Mouse (Mus musculus) embryonic facial prominence, embryonic 13.5 days (tissue): ENCODE results near the gene Helz. TPM values are rescaled to one million over a fixed set of nuclear protein-coding genes. Genes with fewer than 3 reads are reported as not detected.
"Not testable (repeated sequence)": the region's sequence is repeated elsewhere in the genome, so short reads cannot be mapped to it uniquely, and the experiment has no call there.

Experiments
- ATAC-seq: fragments of 200-750 bp; cut with Nextera tagmentation; 2 replicates; pipeline ENCODE4 v1.8.0; 2017; ENCODE audit warnings: low read depth; ENCODE audit not compliant: insufficient number of reproducible peaks, insufficient read depth, low FRiP score, low TSS enrichment
- H3K27ac ChIP-seq: fragments of 300-500 bp; sonication (generic); 2 replicates; pipeline ENCODE4 v1.5.1; 2015; ENCODE audit warnings: moderate library complexity, mild to moderate bottlenecking, inconsistent platforms
- H3K27me3 ChIP-seq: fragments of 300-500 bp; sonication (generic); 2 replicates; pipeline ENCODE4 v1.6.1; 2015; ENCODE audit warnings: mild to moderate bottlenecking, inconsistent platforms
- H3K36me3 ChIP-seq: fragments of 300-500 bp; sonication (generic); 2 replicates; pipeline ENCODE4 v1.6.1; 2015; ENCODE audit warnings: mild to moderate bottlenecking, inconsistent platforms
- H3K4me1 ChIP-seq: fragments of 300-500 bp; sonication (generic); 2 replicates; pipeline ENCODE4 v1.6.1; 2015; ENCODE audit warnings: inconsistent platforms
- H3K4me2 ChIP-seq: fragments of 300-500 bp; sonication (generic); 2 replicates; pipeline ENCODE4 v1.6.1; 2015; ENCODE audit warnings: moderate library complexity, mild to moderate bottlenecking, inconsistent platforms
- H3K4me3 ChIP-seq: fragments of 300-500 bp; sonication (generic); 2 replicates; pipeline ENCODE4 v1.5.1; 2015; ENCODE audit warnings: mild to moderate bottlenecking, inconsistent platforms
- H3K9ac ChIP-seq: fragments of 300-500 bp; sonication (generic); 2 replicates; pipeline ENCODE4 v1.6.1; 2015; ENCODE audit warnings: mild to moderate bottlenecking, inconsistent platforms
- H3K9me3 ChIP-seq: fragments of 300-500 bp; sonication (generic); 2 replicates; pipeline ENCODE4 v1.6.1; 2016; ENCODE audit warnings: inconsistent platforms
- WGBS: fragments of 180-500 bp; shearing (Covaris S2); methylation state at CpG from one replicate; pipeline ENCODE4 v1.1.7; 2015; ENCODE audit warnings: mixed read lengths; 5-methylcytosine and 5-hydroxymethylcytosine counted together
- polyA plus RNA-seq: library from polyadenylated mRNA; unstranded; fragments of >200 nt; fragmentation: Nextera tagmentation; extraction: Ambion mirVana; gene quantifications from 2 replicates; pipeline ENCODE4 v1.2.1, GENCODE M21; 2015

The Helz gene
- polyA plus RNA-seq, 1 experiment from 2014 or later: 20.2 TPM

- no peak overlapping the region for H3K4me3 ChIP-seq
- ATAC-seq: no peak
- no peaks in the 10 kb centered on the region for H3K9me3 ChIP-seq
- WGBS: 95% methylated on average over 4 of the region's 4 CpGs
- no peaks in the 10 kb centered on the region for H3K27me3 ChIP-seq
- no peak overlapping the region for H3K9ac ChIP-seq
- peaks cover 49% of the 10 kb centered on the region for H3K36me3 ChIP-seq
- peaks cover 13% of the 10 kb centered on the region for H3K4me1 ChIP-seq
- H3K27ac ChIP-seq: no peak overlapping the region
- H3K4me2 ChIP-seq: no peak overlapping the region
Observed at GRCm38 (mm10) chr11:107580786-107581185, 33.1 kb downstream of the Helz start.

DNA sequence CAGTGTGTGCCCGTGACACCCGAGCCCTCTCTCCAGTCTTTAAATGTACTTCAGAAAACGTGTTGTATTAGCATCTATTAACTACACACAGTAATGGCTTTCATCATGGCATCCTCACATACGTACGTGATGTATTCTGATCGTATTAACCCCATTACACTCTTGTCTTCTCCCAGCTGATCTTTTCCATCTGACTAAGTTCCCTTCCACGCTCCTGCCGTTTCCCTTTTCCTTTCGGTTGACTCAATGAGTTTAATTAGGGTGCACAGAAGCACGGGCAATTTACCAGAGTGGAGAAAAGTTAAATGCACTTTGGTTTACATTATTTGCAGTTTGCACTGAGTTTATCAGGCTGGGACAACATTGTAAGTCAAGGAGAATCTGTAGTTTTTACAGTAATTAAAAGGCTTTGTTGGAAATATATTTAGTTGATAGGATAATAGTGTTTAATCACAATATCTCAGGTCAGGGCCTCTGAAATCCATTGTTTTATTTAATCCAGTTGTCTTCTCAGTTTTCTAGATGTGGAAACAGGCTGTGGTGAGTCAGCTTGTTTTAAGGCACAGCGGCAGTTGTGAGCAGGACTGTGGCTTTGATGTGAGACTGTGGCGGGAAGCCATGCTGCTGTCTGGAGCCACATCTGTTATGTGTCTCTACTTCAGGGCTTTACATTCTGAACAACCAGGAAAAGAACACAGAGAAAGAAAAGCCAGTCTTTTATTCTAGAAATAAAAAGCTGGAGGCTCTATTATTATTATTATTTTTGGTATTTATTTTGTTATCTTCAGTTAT is 37.1 kb downstream of the Helz start:
- H3K27me3 ChIP-seq: no peaks in the 10 kb centered on the region
- H3K4me3 ChIP-seq: no peak overlapping the region
- H3K36me3 ChIP-seq: peaks cover 20% of the 10 kb centered on the region
- no peaks in the 10 kb centered on the region for H3K9me3 ChIP-seq
- peak overlapping the region; percentile 13; the same call in 1 of the 2 replicates for H3K27ac ChIP-seq
- H3K9ac ChIP-seq: no peak overlapping the region
- WGBS: 36% methylated on average over 12 of the region's 12 CpGs
- ATAC-seq: no peak
- no peak overlapping the region for H3K4me2 ChIP-seq
- H3K4me1 ChIP-seq: peaks cover 15% of the 10 kb centered on the region

DNA sequence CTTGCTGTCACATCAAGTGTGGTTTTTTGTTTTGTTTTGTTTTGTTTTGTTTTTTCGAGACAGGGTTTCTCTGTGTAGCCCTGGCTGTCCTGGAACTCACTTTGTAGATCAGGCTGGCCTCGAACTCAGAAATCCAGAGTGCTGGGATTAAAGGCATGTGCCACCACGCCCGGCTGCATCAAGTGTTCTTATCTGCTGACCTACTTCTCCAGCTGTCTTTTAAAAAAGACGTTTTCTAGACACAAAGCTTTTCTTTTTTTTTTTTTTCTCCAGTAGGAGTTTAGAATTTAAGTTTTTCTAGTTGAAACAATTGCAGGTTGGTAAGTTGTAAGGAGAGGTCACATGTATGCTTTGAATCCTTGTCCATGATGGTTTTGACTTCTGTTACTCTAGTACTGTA is 38.4 kb downstream of the Helz start:
- H3K9ac ChIP-seq, H3K27ac ChIP-seq, ATAC-seq, H3K4me3 ChIP-seq, H3K9me3 ChIP-seq, H3K4me2 ChIP-seq, H3K27me3 ChIP-seq: not testable (repeated sequence)
- WGBS: 86% methylated on average over 5 of the region's 5 CpGs
- Histone ChIP-seq H3K4me1 (peaks cover 15% of the 10 kb centered on the region), H3K36me3 (peaks cover 16% of the 10 kb centered on the region)

GRCm38 (mm10) chr11:107587141-107587540 is 39.4 kb downstream of the Helz start:
- no peak for ATAC-seq
- no peaks in the 10 kb centered on the region for H3K9me3 ChIP-seq
- peaks cover 16% of the 10 kb centered on the region for H3K36me3 ChIP-seq
- no peaks in the 10 kb centered on the region for H3K27me3 ChIP-seq
- H3K4me1 ChIP-seq: peaks cover 15% of the 10 kb centered on the region
- 91% methylated on average over 7 of the region's 7 CpGs for WGBS
- no peak overlapping the region for H3K27ac ChIP-seq
- H3K4me3 ChIP-seq: no peak overlapping the region
- H3K9ac ChIP-seq: no peak overlapping the region
- no peak overlapping the region for H3K4me2 ChIP-seq

- H3K27ac ChIP-seq: no peak overlapping the region
Observed at GRCm38 (mm10) chr11:107592575-107592974, 44.8 kb downstream of the Helz start.

DNA sequence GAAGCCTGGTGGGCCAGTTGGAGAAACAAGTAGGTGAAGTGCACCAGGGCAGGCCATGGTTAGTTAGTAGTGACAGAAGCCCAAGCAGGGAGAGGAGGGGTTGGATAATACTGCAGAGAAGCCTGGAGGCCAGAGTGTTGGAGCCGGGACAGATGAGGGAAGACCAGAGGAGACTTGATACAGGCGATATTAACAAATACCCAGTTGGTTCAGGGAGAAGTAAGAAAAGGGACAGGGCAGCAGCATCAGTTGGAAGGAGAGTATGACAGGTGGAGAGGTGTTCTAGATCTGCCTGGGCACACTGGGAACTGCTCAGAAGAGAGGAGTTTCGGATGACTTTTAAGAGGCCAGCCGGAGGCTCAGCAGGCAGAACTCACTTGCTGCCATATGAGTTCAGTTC is 49.7 kb downstream of the Helz start:
- H3K9ac ChIP-seq: no peak overlapping the region

More at GRCm38 (mm10) chr11:107592575-107592974, 44.8 kb downstream of the Helz start:
- no peaks in the 10 kb centered on the region for H3K9me3 ChIP-seq
- H3K4me1 ChIP-seq: no peaks in the 10 kb centered on the region
- H3K36me3 ChIP-seq: peaks cover 48% of the 10 kb centered on the region
- no peaks in the 10 kb centered on the region for H3K27me3 ChIP-seq
- ATAC-seq: no peak
- H3K4me2 ChIP-seq: no peak overlapping the region
- no peak overlapping the region for H3K4me3 ChIP-seq
- H3K9ac ChIP-seq: no peak overlapping the region
- 91% methylated on average over 5 of the region's 5 CpGs for WGBS

DNA sequence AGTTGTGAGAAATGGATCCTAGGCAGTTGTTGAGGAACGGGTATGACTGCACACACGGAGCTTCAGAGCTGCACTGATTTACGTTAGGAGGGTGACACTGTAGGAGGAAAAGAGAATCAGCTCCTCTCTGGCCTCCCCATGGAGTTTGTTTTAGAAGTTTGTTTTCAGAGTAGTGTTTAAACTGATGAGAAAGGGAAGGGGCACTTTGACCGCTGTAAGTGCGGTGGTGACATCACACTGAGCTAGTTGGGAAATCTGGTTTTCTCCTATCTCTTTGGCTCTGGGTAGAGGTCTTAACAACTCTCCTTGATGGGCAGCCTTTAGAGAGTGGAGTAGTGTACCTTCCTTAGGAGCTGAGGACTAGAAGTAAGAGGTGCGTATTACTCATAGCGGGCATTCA is 58.0 kb downstream of the Helz start:
- Histone ChIP-seq H3K9me3 (no peaks in the 10 kb centered on the region), H3K27me3 (no peaks in the 10 kb centered on the region), H3K4me2 (no peak overlapping the region), H3K4me3 (no peak overlapping the region), H3K27ac (no peak overlapping the region), H3K4me1 (no peaks in the 10 kb centered on the region), H3K9ac (no peak overlapping the region), H3K36me3 (peaks cover 60% of the 10 kb centered on the region)
- WGBS: 92% methylated on average over 7 of the region's 7 CpGs
- no peak for ATAC-seq

More for the DNA sequence above, 49.7 kb downstream of the Helz start:
- no peaks in the 10 kb centered on the region for H3K27me3 ChIP-seq
- no peak overlapping the region for H3K27ac ChIP-seq
- H3K9me3 ChIP-seq: no peaks in the 10 kb centered on the region
- 91% methylated on average over 4 of the region's 4 CpGs for WGBS
- H3K4me2 ChIP-seq: no peak overlapping the region
- H3K4me1 ChIP-seq: no peaks in the 10 kb centered on the region
- peaks cover 69% of the 10 kb centered on the region for H3K36me3 ChIP-seq
- H3K4me3 ChIP-seq: no peak overlapping the region
- no peak for ATAC-seq

- Histone ChIP-seq H3K36me3 (peaks cover 26% of the 10 kb centered on the region), H3K27ac (no peak overlapping the region), H3K9ac (no peak overlapping the region), H3K9me3 (no peaks in the 10 kb centered on the region), H3K4me1 (no peaks in the 10 kb centered on the region; the same call in 1 of the 2 replicates), H3K4me3 (no peak overlapping the region), H3K27me3 (no peaks in the 10 kb centered on the region), H3K4me2 (no peak overlapping the region)
- WGBS: 91% methylated on average over 5 of the region's 5 CpGs
- ATAC-seq: no peak
Observed at GRCm38 (mm10) chr11:107613906-107614305, 66.2 kb downstream of the Helz start.

- no peak overlapping the region for H3K4me3 ChIP-seq
- H3K36me3 ChIP-seq: peaks cover 44% of the 10 kb centered on the region
Observed at GRCm38 (mm10) chr11:107615696-107616095, 68.0 kb downstream of the Helz start.

DNA sequence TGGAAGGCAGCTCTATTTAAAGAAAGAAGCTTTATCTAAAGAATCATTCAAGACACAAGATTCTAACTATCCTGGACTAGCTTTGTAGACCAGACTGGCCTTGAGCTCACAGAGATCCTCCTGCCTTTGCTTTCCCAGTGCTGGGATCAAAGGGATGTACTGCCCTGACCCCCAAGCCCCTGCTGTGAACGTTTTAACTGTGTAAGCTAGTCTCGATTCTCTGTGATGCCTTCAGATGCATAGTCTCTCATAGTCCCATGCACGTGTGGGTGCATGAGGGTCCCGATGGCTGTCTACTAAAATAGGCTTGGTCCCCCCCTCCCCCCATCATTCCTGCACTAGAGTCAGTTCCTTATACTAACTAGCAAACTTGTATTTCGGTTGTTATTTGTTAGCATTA is 70.2 kb downstream of the Helz start:
- H3K9me3 ChIP-seq: no peaks in the 10 kb centered on the region
- H3K4me2 ChIP-seq: no peak overlapping the region
- H3K4me1 ChIP-seq: no peaks in the 10 kb centered on the region; the same call in 1 of the 2 replicates
- no peak overlapping the region for H3K9ac ChIP-seq
- WGBS: 72% methylated on average over 5 of the region's 5 CpGs
- H3K4me3 ChIP-seq: no peak overlapping the region
- no peaks in the 10 kb centered on the region for H3K27me3 ChIP-seq
- H3K27ac ChIP-seq: no peak overlapping the region
- H3K36me3 ChIP-seq: peaks cover 53% of the 10 kb centered on the region
- no peak for ATAC-seq

More at GRCm38 (mm10) chr11:107615696-107616095, 68.0 kb downstream of the Helz start:
- Histone ChIP-seq H3K27ac (no peak overlapping the region), H3K9ac (no peak overlapping the region), H3K9me3 (no peaks in the 10 kb centered on the region), H3K4me2 (no peak overlapping the region), H3K4me1 (no peaks in the 10 kb centered on the region; the same call in 1 of the 2 replicates), H3K27me3 (no peaks in the 10 kb centered on the region)
- ATAC-seq: no peak
- 92% methylated on average over 4 of the region's 5 CpGs for WGBS

- Histone ChIP-seq H3K27ac (no peak overlapping the region), H3K4me3 (no peak overlapping the region), H3K9me3 (no peaks in the 10 kb centered on the region), H3K27me3 (no peaks in the 10 kb centered on the region), H3K4me2 (no peak overlapping the region), H3K4me1 (peaks cover 7% of the 10 kb centered on the region), H3K9ac (no peak overlapping the region), H3K36me3 (peaks cover 41% of the 10 kb centered on the region)
- ATAC-seq: no peak
- WGBS: 91% methylated on average over 3 of the region's 3 CpGs
Observed at GRCm38 (mm10) chr11:107624661-107625060, 76.9 kb downstream of the Helz start.

DNA sequence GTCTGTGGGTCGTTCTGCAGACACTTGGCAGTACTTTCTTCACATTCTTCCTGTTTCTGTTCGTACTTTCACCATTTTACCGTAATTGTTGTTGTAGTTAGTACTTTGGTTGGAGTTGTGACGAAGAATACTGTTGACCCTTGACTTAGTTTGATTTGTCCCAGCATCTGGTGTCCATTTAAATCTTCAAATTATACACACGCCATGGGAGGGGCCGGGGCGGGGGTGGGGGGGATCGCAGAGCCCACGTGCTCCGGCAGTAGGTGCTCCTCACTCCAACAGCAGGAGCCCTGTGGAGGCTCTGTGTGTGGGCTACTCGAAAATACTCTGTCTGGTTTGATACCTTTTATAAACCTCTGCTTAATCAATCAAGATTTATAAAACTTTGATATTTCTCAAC is 78.0 kb downstream of the Helz start:
- H3K9ac ChIP-seq: no peak overlapping the region
- no peak overlapping the region for H3K4me2 ChIP-seq
- H3K4me1 ChIP-seq: peaks cover 7% of the 10 kb centered on the region
- H3K4me3 ChIP-seq: no peak overlapping the region
- peaks cover 30% of the 10 kb centered on the region for H3K36me3 ChIP-seq
- no peak for ATAC-seq
- no peak overlapping the region for H3K27ac ChIP-seq
- H3K9me3 ChIP-seq: no peaks in the 10 kb centered on the region
- 32% methylated on average over 11 of the region's 11 CpGs for WGBS
- no peaks in the 10 kb centered on the region for H3K27me3 ChIP-seq
